ENCODE assay signal across 15 mouse cellular contexts in the genomic region with DNA sequence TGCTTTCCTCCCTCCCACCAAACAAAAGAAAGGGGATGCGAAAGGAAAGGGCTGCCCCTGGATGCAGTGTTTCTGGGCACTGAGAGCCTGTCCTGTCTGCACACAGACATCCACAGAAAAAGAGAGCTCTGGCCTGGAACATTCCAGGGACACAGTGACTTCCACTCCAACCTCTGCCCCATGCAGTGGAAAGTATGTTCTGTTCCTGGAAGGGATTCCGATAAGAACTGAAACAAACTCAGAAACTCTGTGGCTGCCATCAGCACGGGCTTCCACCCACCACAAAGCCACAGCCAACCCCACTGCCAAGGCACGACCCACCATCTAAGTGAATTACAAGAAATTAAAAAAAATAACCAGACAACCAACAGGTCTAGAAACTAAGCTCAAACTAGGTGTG. TPM values are rescaled to one million over a fixed set of nuclear protein-coding genes. Genes with fewer than 3 reads are reported as not detected.
A peak's percentile ranks its signal among the peaks of the same experiment; 100 is the strongest.
DNase-seq lines count a peak whose midpoint lies in the region; ATAC-seq and TF ChIP-seq lines count a peak whose summit lies in the region.
"Had no signal": no experiment of that assay in that cellular context is flagged by ENCODE, and none has a peak within 500 bp of the region (broad histone marks: within the 10 kb centered on the region; RNA-seq: fewer than 3 reads in every experiment).

No protein-coding gene starts in this region.

- DNase-seq in kidney, adult 2 months: peak; percentile 48
- DNase-seq in midbrain, embryonic 10.5 days (ENCODE audit: low spot score): no peak
- DNase-seq in spleen, postnatal 14 days (ENCODE audit: low spot score in 2 of 2): no peak
- no peak for DNase-seq in layer of hippocampus, adult 9-11 months
- DNase-seq: adrenal gland, adult 2 months; cerebellum, adult 11 months; kidney, adult 18-20 months; liver had no signal

- H3K4me2 ChIP-seq in kidney, embryonic 16.5 days (replicated peaks; ENCODE audit: low read depth, low read length): no peak overlapping the region
- H3K4me2 ChIP-seq in midbrain, embryonic 13.5 days (replicated peaks): no peak overlapping the region
- H3K4me2 ChIP-seq in heart, embryonic 15.5 days: no peak overlapping the region
- H3K4me2 ChIP-seq: heart, embryonic 13.5 days; lung, embryonic 14.5 days; midbrain, embryonic 15.5 days had no signal

- peaks cover 5% of the 10 kb centered on the region for H3K4me1 ChIP-seq in kidney, adult 2 months (ENCODE audit: control insufficient read depth, insufficient read depth, low read length)
- 0 out of 2 replicates have a peak, but pooled peaks cover 7% of the 10 kb centered on the region for H3K4me1 ChIP-seq in kidney, embryonic 16.5 days (ENCODE audit: insufficient read depth, low read length)
- peaks cover 44% of the 10 kb centered on the region for H3K4me1 ChIP-seq in midbrain, embryonic 10.5 days
- H3K4me1 ChIP-seq in midbrain, embryonic 13.5 days (replicated peaks): peaks cover 25% of the 10 kb centered on the region
- H3K4me1 ChIP-seq in heart, embryonic 15.5 days (replicated peaks): peaks cover 21% of the 10 kb centered on the region

- no peak overlapping the region for H3K4me3 ChIP-seq in kidney, adult 2 months (ENCODE audit: insufficient read depth, low read depth, low read length)
- H3K4me3 ChIP-seq in kidney, embryonic 16.5 days (ENCODE audit: low read length): no peak overlapping the region
- H3K4me3 ChIP-seq in midbrain, embryonic 10.5 days: no peak overlapping the region
- no peak overlapping the region for H3K4me3 ChIP-seq in midbrain, embryonic 13.5 days (replicated peaks)
- H3K4me3 ChIP-seq in heart, embryonic 15.5 days: no peak overlapping the region
- H3K4me3 ChIP-seq: heart, embryonic 13.5 days; midbrain, embryonic 15.5 days had no signal

- TF ChIP-seq CTCF in kidney, adult 2 months (conservative IDR thresholded peaks at IDR 0.05; ENCODE audit: insufficient read depth, insufficient read length, low read depth, low read length): no peak

- no peak overlapping the region for H3K9ac ChIP-seq in kidney, embryonic 16.5 days (replicated peaks; ENCODE audit: low read length)
- H3K9ac ChIP-seq in midbrain, embryonic 13.5 days (replicated peaks): no peak overlapping the region
- no peak overlapping the region for H3K9ac ChIP-seq in heart, embryonic 15.5 days
- H3K9ac ChIP-seq: heart, embryonic 13.5 days; lung, embryonic 14.5 days; midbrain, embryonic 15.5 days had no signal

- no peaks in the 10 kb centered on the region for H3K36me3 ChIP-seq in kidney, adult 2 months (ENCODE audit: control insufficient read depth, insufficient read depth, low read length)
- H3K36me3 ChIP-seq in kidney, embryonic 16.5 days (ENCODE audit: insufficient read depth, low read length): no peaks in the 10 kb centered on the region
- peaks cover 10% of the 10 kb centered on the region for H3K36me3 ChIP-seq in midbrain, embryonic 10.5 days
- H3K36me3 ChIP-seq in midbrain, embryonic 13.5 days: no peaks in the 10 kb centered on the region
- H3K36me3 ChIP-seq in heart, embryonic 15.5 days: no peaks in the 10 kb centered on the region
- H3K36me3 ChIP-seq: heart, embryonic 13.5 days; midbrain, embryonic 15.5 days had no signal

- H3K27me3 ChIP-seq in kidney, adult 2 months (replicated peaks; ENCODE audit: control insufficient read depth, insufficient read depth, low read length): no peaks in the 10 kb centered on the region
- H3K27me3 ChIP-seq in kidney, embryonic 16.5 days (ENCODE audit: insufficient read depth, low read length): peaks cover 13% of the 10 kb centered on the region
- no peaks in the 10 kb centered on the region for H3K27me3 ChIP-seq in midbrain, embryonic 10.5 days (ENCODE audit: low read depth, poor library complexity, severe bottlenecking)
- H3K27me3 ChIP-seq in midbrain, embryonic 13.5 days: no peaks in the 10 kb centered on the region
- H3K27me3 ChIP-seq in heart, embryonic 15.5 days: peaks cover 8% of the 10 kb centered on the region; the same call in 1 of the 2 replicates
- H3K27me3 ChIP-seq: midbrain, embryonic 15.5 days had no signal

- no peak for ATAC-seq in kidney, embryonic 16.5 days (ENCODE audit: low FRiP score, low TSS enrichment)
- no peak for ATAC-seq in midbrain, embryonic 13.5 days
- peak; percentile 22; the same call in 1 of the 2 replicates for ATAC-seq in heart, embryonic 15.5 days (replicated peaks; ENCODE audit: insufficient number of reproducible peaks, insufficient read depth, low FRiP score, low read depth)
- ATAC-seq: hindbrain, postnatal 0 days; midbrain, embryonic 15.5 days had no signal

- TF ChIP-seq POLR2A in kidney, adult 2 months (IDR thresholded peaks at IDR 0.05; ENCODE audit: low read depth, low read length): no peak

- H3K9me3 ChIP-seq in kidney, embryonic 16.5 days (ENCODE audit: low read length): no peaks in the 10 kb centered on the region
- no peaks in the 10 kb centered on the region for H3K9me3 ChIP-seq in midbrain, embryonic 10.5 days (replicated peaks)
- H3K9me3 ChIP-seq in midbrain, embryonic 13.5 days: no peaks in the 10 kb centered on the region
- H3K9me3 ChIP-seq in heart, embryonic 15.5 days (replicated peaks): no peaks in the 10 kb centered on the region
- H3K9me3 ChIP-seq: heart, embryonic 13.5 days; midbrain, embryonic 15.5 days had no signal

- no peak overlapping the region for H3K27ac ChIP-seq in kidney, adult 2 months (ENCODE audit: insufficient read depth, low read depth, low read length)
- no peak overlapping the region for H3K27ac ChIP-seq in kidney, embryonic 16.5 days (ENCODE audit: low read length)
- H3K27ac ChIP-seq in midbrain, embryonic 10.5 days (replicated peaks): peak overlapping the region; percentile 55
- H3K27ac ChIP-seq in midbrain, embryonic 13.5 days: no peak overlapping the region
- H3K27ac ChIP-seq in heart, embryonic 15.5 days: 0 out of 2 replicates have a peak overlapping the region, but pooled peaks have one; percentile 31
- H3K27ac ChIP-seq: heart, embryonic 13.5 days; hindbrain, postnatal 0 days; midbrain, embryonic 15.5 days had no signal

- 71% methylated on average over 4 of the region's 4 CpGs for WGBS in kidney, adult 2 months
- WGBS in kidney, embryonic 16.5 days: 69% methylated on average over 4 of the region's 4 CpGs
- WGBS in midbrain, embryonic 10.5 days: 59% methylated on average over 4 of the region's 4 CpGs
- WGBS in midbrain, embryonic 13.5 days: 58% methylated on average over 4 of the region's 4 CpGs
- WGBS in heart, embryonic 15.5 days: 35% methylated on average over 4 of the region's 4 CpGs

RNA-seq across cellular contexts. Expression of gene Zbtb16, which starts 52.7 kb away (rescaled TPM):
- polyA plus RNA-seq in kidney, adult 2 months (2012; rRNA removed): 3.0 and 3.1 TPM in 2 replicates
- polyA plus RNA-seq in kidney, embryonic 16.5 days (2015; fragmentation: Nextera tagmentation; extraction: Ambion mirVana): 1.5 and 1.8 TPM in 2 replicates
- 39.8 and 48.1 TPM in 2 replicates for polyA plus RNA-seq in midbrain, embryonic 10.5 days (2016; fragmentation: Nextera tagmentation; extraction: Ambion mirVana)
- polyA plus RNA-seq in midbrain, embryonic 13.5 days (2015; fragmentation: Nextera tagmentation; extraction: Ambion mirVana): 6.8 and 7.2 TPM in 2 replicates
- polyA plus RNA-seq in heart, embryonic 15.5 days (2015; fragmentation: Nextera tagmentation; extraction: Ambion mirVana): 6.0 and 7.3 TPM in 2 replicates

Comparison
In these comparisons a context has a peak if more than half of its experiments do, and no peak if none do; other contexts are left out.
1. H3K27ac ChIP-seq: peak in midbrain, embryonic 10.5 days (single experiment) and heart, embryonic 15.5 days (single experiment); none in kidney, adult 2 months (single experiment), kidney, embryonic 16.5 days (single experiment) and midbrain, embryonic 13.5 days (single experiment).